Mouse (Mus musculus) embryonic facial prominence, embryonic 15.5 days (tissue): ENCODE measurements around the gene Ppm1k. TPM values are rescaled to one million over a fixed set of nuclear protein-coding genes. Genes with fewer than 3 reads are reported as not detected.
"Not testable (repeated sequence)": the region's sequence is repeated elsewhere in the genome, so short reads cannot be mapped to it uniquely, and the experiment has no call there.

Source experiments
- ATAC-seq: fragments of 200-750 bp; cut with Nextera tagmentation; 2 replicates; pipeline ENCODE4 v1.8.0; 2017; ENCODE audit warnings: low read depth, moderate TSS enrichment; ENCODE audit not compliant: insufficient number of reproducible peaks, low FRiP score, low TSS enrichment
- H3K27ac ChIP-seq: fragments of 300-500 bp; sonication (generic); replicated peaks from 2 replicates; pipeline ENCODE4 v1.5.1; 2015; ENCODE audit warnings: mild to moderate bottlenecking, inconsistent platforms
- H3K27me3 ChIP-seq: fragments of 300-500 bp; sonication (generic); 2 replicates; pipeline ENCODE4 v1.6.1; 2015; ENCODE audit warnings: inconsistent platforms
- H3K36me3 ChIP-seq: fragments of 300-500 bp; sonication (generic); 2 replicates; pipeline ENCODE4 v1.6.1; 2015; ENCODE audit warnings: mild to moderate bottlenecking, inconsistent platforms
- H3K4me1 ChIP-seq: fragments of 300-500 bp; sonication (generic); 2 replicates; pipeline ENCODE4 v1.6.1; 2015; ENCODE audit warnings: inconsistent platforms
- H3K4me2 ChIP-seq: fragments of 300-500 bp; sonication (generic); replicated peaks from 2 replicates; pipeline ENCODE4 v1.6.1; 2015; ENCODE audit warnings: mild to moderate bottlenecking, inconsistent platforms
- H3K4me3 ChIP-seq: fragments of 300-500 bp; sonication (generic); replicated peaks from 2 replicates; pipeline ENCODE4 v1.5.1; 2015; ENCODE audit warnings: mild to moderate bottlenecking, inconsistent platforms
- H3K9ac ChIP-seq: fragments of 300-500 bp; sonication (generic); 2 replicates; pipeline ENCODE4 v1.6.1; 2015; ENCODE audit warnings: inconsistent platforms
- H3K9me3 ChIP-seq: fragments of 300-500 bp; sonication (generic); replicated peaks from 2 replicates; pipeline ENCODE4 v1.6.1; 2016; ENCODE audit warnings: inconsistent platforms
- WGBS: fragments of 180-500 bp; shearing (Covaris S2); methylation state at CpG from one replicate; pipeline ENCODE4 v1.1.7; 2015; 5-methylcytosine and 5-hydroxymethylcytosine counted together
- polyA plus RNA-seq: library from polyadenylated mRNA; unstranded; fragments of >200 nt; fragmentation: Nextera tagmentation; extraction: Ambion mirVana; gene quantifications from 2 replicates; pipeline ENCODE4 v1.2.1, GENCODE M21; 2015

Ppm1k gene
- polyA plus RNA-seq, 1 experiment from 2014 or later, result 5.0 TPM

DNA sequence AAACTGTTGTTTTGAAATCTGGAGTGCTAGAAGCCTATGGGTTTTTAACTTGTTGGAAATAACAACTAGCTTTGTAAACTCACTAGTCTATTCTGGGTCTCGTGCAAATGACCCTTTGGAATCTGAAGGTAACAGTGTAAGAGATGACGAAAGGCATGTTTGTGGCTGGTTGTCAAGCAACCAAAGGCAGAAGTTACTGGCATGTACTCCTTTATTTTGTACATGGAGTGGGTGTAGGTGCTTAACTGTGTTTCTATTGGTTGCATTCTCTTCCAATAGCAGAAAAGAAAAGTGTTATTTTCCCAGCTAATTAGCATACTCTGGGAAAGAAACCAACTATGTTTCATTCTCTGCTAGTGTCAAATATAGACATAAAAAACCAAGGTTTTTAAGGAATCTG, 9.6 kb upstream of the Ppm1k start:
- no peaks in the 10 kb centered on the region for H3K36me3 ChIP-seq
- no peak overlapping the region for H3K4me2 ChIP-seq
- H3K27me3 ChIP-seq, result no peaks in the 10 kb centered on the region
- no peaks in the 10 kb centered on the region for H3K9me3 ChIP-seq
- no peak for ATAC-seq
- H3K27ac ChIP-seq, result no peak overlapping the region
- no peak overlapping the region for H3K9ac ChIP-seq
- H3K4me1 ChIP-seq, result no peaks in the 10 kb centered on the region
- 75% methylated on average over 2 of the region's 2 CpGs for WGBS
- no peak overlapping the region for H3K4me3 ChIP-seq

DNA sequence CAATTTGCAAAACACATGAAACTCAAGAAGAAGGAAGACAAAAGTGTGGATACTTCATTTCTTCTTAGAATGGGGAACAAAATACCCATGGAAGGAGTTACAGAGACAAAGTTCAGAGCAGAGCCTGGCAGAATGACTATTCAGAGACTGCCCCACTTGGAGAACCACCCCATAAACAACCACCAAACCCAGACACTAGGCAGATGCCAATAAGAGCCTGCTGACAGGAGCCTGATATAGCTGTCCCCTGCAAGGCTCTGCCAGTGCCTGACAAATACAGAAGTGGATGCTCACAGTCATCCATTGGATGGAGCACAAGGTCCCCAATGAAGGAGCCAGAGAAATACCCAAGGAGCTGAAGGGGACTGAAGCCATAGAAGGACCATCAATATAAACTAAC, 8.3 kb upstream of the Ppm1k start:
- not testable (repeated sequence) for H3K36me3 ChIP-seq, H3K27me3 ChIP-seq, ATAC-seq

GRCm38 (mm10) chr6:57541737-57542335, 6.6 kb upstream of the Ppm1k start:
- Histone ChIP-seq H3K4me1 (no peaks in the 10 kb centered on the region), H3K27me3 (no peaks in the 10 kb centered on the region), H3K9me3 (no peaks in the 10 kb centered on the region), H3K4me2 (no peak overlapping the region), H3K9ac (no peak overlapping the region), H3K27ac (no peak overlapping the region), H3K36me3 (no peaks in the 10 kb centered on the region), H3K4me3 (no peak overlapping the region)
- WGBS, result 80% methylated on average over 1 of the region's 1 CpGs
- ATAC-seq, result no peak

More for the DNA sequence above, 8.3 kb upstream of the Ppm1k start:
- H3K4me2 ChIP-seq, H3K9me3 ChIP-seq, H3K4me1 ChIP-seq, H3K27ac ChIP-seq, H3K4me3 ChIP-seq, H3K9ac ChIP-seq: not testable (repeated sequence)

GRCm38 (mm10) chr6:57540950-57541498, 5.8 kb upstream of the Ppm1k start:
- H3K9ac ChIP-seq, result no peak overlapping the region
- no peaks in the 10 kb centered on the region for H3K9me3 ChIP-seq
- H3K4me1 ChIP-seq, result no peaks in the 10 kb centered on the region
- H3K27ac ChIP-seq, result no peak overlapping the region
- no peaks in the 10 kb centered on the region for H3K27me3 ChIP-seq
- ATAC-seq, result no peak
- H3K36me3 ChIP-seq, result no peaks in the 10 kb centered on the region
- H3K4me2 ChIP-seq, result no peak overlapping the region
- whole genome bisulfite sequencing, result 76% methylated on average over 5 of the region's 5 CpGs
- no peak overlapping the region for H3K4me3 ChIP-seq

- ATAC-seq, result no peak
- H3K36me3 ChIP-seq, result no peaks in the 10 kb centered on the region
- H3K4me1 ChIP-seq, result peaks cover 12% of the 10 kb centered on the region; the same call in 1 of the 2 replicates
- no peak overlapping the region for H3K9ac ChIP-seq
- H3K4me2 ChIP-seq, result no peak overlapping the region
- WGBS, result 79% methylated on average over 5 of the region's 5 CpGs
- H3K27me3 ChIP-seq, result no peaks in the 10 kb centered on the region
- H3K9me3 ChIP-seq, result no peaks in the 10 kb centered on the region
- H3K4me3 ChIP-seq, result no peak overlapping the region
- H3K27ac ChIP-seq, result no peak overlapping the region
Observed at GRCm38 (mm10) chr6:57537887-57538286, 2.6 kb upstream of the Ppm1k start.

GRCm38 (mm10) chr6:57535971-57536669, 852 bp upstream of the Ppm1k start:
- Histone ChIP-seq H3K9ac (peak overlapping the region; percentile 31), H3K27me3 (no peaks in the 10 kb centered on the region), H3K4me1 (peaks cover 12% of the 10 kb centered on the region; the same call in 1 of the 2 replicates), H3K27ac (peak overlapping the region; percentile 89), H3K4me3 (peak overlapping the region; percentile 67), H3K9me3 (no peaks in the 10 kb centered on the region), H3K4me2 (peak overlapping the region; percentile 62), H3K36me3 (no peaks in the 10 kb centered on the region)
- 23% methylated on average over 14 of the region's 14 CpGs for WGBS
- no peak for ATAC-seq

DNA sequence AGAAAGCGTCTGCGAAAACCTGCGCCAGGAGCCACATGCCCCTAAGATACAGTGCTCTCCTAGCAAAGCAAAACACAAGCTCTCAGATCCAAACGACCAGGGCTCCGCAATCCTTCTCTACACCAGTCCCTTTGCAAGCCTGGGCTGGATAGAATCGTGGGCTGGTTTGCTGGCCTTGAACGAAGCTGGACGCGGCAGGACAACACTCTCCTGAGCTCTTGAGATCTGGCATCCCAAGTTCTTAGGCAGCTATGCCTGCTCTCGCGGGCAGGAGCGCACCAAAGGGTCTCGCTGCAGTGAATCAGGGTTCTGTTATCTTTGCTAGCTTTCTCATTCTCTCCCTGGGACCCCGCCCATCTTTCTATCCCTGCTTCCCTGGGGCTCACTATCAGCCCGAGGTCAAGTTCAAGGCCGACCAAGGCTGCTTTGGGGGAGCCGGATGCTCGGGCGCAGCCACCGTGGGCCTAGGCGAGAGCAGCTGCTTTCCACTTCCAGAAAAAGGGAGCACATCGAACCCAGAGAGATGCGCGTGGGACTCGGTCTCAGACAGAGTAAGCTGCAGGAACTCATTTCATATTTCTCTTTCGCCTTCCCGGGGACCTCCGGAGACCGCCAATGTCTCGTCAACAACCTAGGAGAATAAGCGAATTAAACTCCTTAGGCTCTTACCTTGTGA, 519 bp downstream of the Ppm1k start:
- H3K9ac ChIP-seq, result peak overlapping the region; percentile 53
- peak overlapping the region; percentile 67 for H3K4me3 ChIP-seq
- peaks cover 12% of the 10 kb centered on the region; the same call in 1 of the 2 replicates for H3K4me1 ChIP-seq
- no peaks in the 10 kb centered on the region for H3K36me3 ChIP-seq
- whole genome bisulfite sequencing, result under 1% methylated on average over 31 of the region's 31 CpGs
- H3K27me3 ChIP-seq, result no peaks in the 10 kb centered on the region
- peak overlapping the region; percentile 90 for H3K27ac ChIP-seq
- peak overlapping the region; percentile 64 for H3K4me2 ChIP-seq
- H3K9me3 ChIP-seq, result no peaks in the 10 kb centered on the region
- no peak for ATAC-seq

DNA sequence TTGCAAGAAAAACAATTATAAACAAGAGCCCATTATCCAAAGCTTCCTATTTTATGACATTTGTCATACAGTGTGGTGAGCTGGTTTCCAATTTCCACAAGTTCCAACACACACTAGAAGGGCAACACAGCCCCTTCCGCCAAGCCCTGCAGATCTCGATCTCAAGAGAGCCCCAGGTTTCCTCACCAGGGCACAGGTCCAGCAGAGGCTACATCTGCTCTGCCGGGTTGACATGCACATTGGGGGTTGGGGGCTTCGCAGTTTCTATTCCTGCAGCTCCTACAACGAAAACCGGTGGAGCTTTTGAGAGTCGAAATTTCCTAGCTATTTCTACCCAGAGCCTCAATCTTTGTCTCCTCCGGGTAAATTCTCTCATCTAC, 1.0 kb downstream of the Ppm1k start:
- Histone ChIP-seq H3K9ac (peak overlapping the region; percentile 53), H3K27ac (peak overlapping the region; percentile 90), H3K4me2 (peak overlapping the region; percentile 64), H3K36me3 (no peaks in the 10 kb centered on the region), H3K4me1 (peaks cover 12% of the 10 kb centered on the region; the same call in 1 of the 2 replicates), H3K9me3 (no peaks in the 10 kb centered on the region), H3K27me3 (no peaks in the 10 kb centered on the region), H3K4me3 (peak overlapping the region; percentile 67)
- 2% methylated on average over 8 of the region's 8 CpGs for WGBS
- ATAC-seq, result no peak

DNA sequence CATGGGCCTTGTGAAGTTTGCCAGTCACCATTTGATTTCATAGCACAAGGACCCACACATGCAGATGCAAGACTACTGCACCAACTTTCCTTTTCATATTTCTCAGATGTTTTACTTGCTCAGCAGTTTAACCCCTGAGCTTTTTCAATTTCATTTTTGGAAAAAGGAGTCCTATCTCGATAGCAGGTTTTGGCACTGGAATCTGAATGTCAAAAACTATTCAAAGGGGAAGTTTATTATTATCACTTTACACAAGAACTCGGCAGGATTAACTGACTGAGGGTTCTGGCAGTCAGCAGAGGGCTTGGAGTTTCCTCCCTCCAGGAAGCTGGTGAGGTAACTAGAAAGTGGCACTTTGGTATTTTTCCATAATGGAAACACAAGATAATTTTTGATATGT, 1.9 kb downstream of the Ppm1k start:
- Histone ChIP-seq H3K9ac (no peak overlapping the region), H3K27ac (no peak overlapping the region), H3K36me3 (no peaks in the 10 kb centered on the region), H3K4me1 (peaks cover 12% of the 10 kb centered on the region; the same call in 1 of the 2 replicates), H3K4me2 (peak overlapping the region; percentile 64), H3K9me3 (no peaks in the 10 kb centered on the region), H3K27me3 (no peaks in the 10 kb centered on the region), H3K4me3 (no peak overlapping the region)
- 49% methylated on average over 2 of the region's 2 CpGs for WGBS
- ATAC-seq, result no peak

GRCm38 (mm10) chr6:57532022-57532421, 3.2 kb downstream of the Ppm1k start:
- ATAC-seq, result no peak
- Histone ChIP-seq H3K4me3 (no peak overlapping the region), H3K9ac (no peak overlapping the region), H3K9me3 (no peaks in the 10 kb centered on the region), H3K36me3 (no peaks in the 10 kb centered on the region), H3K27me3 (no peaks in the 10 kb centered on the region), H3K4me1 (peaks cover 12% of the 10 kb centered on the region; the same call in 1 of the 2 replicates), H3K4me2 (no peak overlapping the region), H3K27ac (no peak overlapping the region)
- WGBS, result 68% methylated on average over 1 of the region's 1 CpGs

DNA sequence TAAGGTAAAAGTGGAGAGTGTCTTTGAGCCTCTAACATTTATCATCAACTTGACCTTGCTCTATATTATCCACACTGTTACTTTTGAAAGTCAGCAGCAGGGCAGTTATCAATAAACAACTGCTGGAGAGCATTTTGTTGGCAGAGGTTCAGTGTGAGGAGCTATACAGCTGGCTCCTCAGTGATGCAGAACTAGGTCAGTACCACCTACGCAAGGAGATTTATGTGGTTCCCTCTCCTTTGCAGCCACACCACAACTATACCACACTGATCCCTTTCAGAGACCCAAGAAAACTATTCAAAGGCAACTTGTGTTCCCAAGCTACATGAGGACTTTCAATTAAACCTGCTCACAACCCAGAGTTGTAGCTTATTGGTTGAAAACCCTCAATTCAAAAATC, 3.8 kb downstream of the Ppm1k start:
- no peak for ATAC-seq
- Histone ChIP-seq H3K27me3 (no peaks in the 10 kb centered on the region), H3K4me2 (no peak overlapping the region), H3K9ac (no peak overlapping the region), H3K4me3 (no peak overlapping the region), H3K9me3 (no peaks in the 10 kb centered on the region), H3K4me1 (peaks cover 12% of the 10 kb centered on the region; the same call in 1 of the 2 replicates), H3K36me3 (no peaks in the 10 kb centered on the region), H3K27ac (no peak overlapping the region)
- WGBS, result 85% methylated on average over 1 of the region's 1 CpGs
